Mouse (Mus musculus) adipose tissue, adult 10 weeks (tissue): ENCODE data around the gene Itgav. TPM values are rescaled to one million over a fixed set of nuclear protein-coding genes. Genes with fewer than 3 reads are reported as not detected.

Experiments used
- polyA plus RNA-seq: library from polyadenylated mRNA; stranded (reverse); fragments of 350-450 nt; fragmentation: Illumina TruSeq; extraction: RNeasy Lipid Tissue Mini Kit (QIAGEN cat#74804); gene quantifications from one replicate; pipeline ENCODE4 v1.2.3, GENCODE M21; 2014; ENCODE audit warnings: low read depth, low replicate concordance

Gene Itgav
- polyA plus RNA-seq: 23.3 TPM

DNA sequence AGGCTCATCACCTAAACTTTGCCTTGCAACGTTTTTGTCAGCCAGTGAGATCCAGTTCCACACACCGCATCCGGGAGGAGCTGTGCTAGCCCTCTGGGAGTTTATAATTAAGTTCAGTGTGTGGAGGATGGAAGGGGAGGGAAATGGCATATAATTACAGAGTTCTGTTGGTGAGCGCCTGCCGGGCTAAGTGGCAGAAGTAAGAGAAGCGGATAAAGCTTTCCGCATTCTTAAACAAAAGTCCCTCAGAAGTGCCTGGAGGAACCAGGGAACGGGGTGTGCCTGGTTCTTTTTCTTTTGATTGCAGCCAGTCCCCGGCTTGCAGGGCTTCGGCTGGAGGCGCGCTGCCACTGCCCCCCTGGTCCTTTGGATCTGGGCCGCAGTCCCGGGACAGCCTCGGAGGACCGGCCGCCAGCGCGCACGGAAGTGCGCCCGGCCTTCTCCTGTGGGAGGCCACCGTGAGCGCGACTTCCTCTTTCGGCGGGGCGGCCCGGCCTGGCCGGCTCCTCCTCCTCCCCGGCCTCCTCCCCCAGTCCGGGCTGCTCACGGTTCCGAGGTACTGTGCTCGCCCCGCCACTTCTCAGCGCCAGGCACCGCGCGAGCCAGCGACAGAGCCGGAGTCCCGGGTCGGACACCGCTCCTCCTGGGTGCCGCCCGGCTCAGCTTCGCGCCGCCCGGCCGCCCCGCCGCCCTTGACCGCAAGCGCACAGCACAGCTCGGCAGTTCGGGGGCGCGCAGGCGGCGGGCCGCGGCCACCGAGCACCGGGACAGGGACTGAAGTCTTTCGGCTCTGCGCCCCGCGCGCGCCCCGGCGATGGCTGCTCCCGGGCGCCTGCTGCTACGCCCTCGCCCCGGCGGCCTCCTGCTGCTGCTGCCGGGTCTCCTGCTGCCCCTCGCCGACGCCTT, at the start of gene Itgav:
TSS of gene Itgav (plus strand) at position 477 of the 906 bp plus-strand sequence.

DNA sequence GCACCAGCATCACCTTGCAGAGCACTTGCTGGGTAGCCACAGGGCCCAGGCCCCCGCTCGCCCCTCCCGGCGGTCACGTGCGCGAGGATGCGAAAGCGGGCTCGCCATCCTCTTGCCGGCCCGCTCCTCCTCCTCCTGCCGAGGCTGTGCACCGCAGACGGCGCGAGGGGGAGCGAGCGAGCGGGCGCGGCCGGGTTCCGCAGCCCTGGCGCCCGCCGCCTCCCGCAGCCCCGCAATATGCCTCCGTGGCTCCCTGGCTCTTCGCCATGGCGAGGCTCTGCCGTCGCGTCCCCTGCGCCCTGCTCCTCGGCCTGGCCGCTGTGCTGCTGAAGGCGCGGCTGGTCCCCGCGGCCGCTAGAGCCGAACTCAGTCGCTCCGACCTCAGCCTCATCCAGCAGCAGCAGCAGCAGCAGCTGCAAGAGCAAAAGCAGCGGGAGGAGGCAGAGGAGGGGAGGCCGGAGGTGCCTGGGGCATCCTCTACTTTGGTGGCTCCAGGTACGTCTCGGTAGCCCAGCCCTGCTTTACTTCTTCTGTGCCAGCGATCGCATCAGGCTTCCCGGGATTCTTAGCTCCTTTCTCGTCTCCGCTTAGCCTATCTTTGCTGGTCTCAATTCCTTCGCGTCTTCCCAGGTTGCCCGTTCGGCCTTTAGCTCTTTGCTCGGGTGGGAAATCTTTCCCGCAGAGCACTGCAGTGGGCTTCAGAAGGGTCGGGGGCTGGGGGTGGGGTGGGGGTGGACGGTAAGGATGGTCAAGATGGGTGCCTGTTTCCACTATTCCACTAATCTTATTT, 88.5 kb downstream of the Itgav start, which contains the start of gene Fam171b:
TSS of gene Fam171b (plus strand) at position 154 of the 790 bp plus-strand sequence.

Other genes starting within 250 kb of the Itgav start
- gene Zc3h15, start 80.0 kb upstream of the Itgav start, polyA plus RNA-seq: 77.4 TPM
- 1.2 TPM for gene Fam171b, start 88.2 kb downstream of the Itgav start, polyA plus RNA-seq
- 2.0 TPM for gene Zswim2, start 216.8 kb downstream of the Itgav start, polyA plus RNA-seq
- not detected for gene Gm13698, start 231.3 kb downstream of the Itgav start, polyA plus RNA-seq
- not detected for gene Gm13693, start 237.1 kb downstream of the Itgav start, polyA plus RNA-seq
- gene Gm13695, start 242.9 kb downstream of the Itgav start, polyA plus RNA-seq: not detected
- not detected for gene Gm13696, start 248.7 kb downstream of the Itgav start, polyA plus RNA-seq